26 mouse cellular contexts compared by ENCODE assay signal in the genomic region with DNA sequence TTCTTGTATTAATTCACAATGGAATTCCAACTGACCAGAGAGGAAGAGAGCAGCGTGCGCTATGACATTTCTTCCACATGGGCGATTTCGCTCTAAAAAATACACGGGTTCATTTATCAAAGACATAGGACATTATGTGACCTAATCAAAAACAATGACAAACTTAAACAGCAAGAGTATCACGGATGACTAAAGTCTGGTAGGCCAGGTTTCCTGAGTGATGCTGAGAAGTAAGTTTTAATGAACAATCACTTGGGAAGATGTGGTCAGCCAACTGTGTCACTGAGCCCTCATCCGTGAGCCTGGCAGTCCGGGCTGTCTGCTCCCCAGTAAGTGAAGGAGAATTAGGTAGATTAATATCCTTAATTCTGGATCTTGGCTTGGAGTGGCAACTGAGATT. TPM values are rescaled to one million over a fixed set of nuclear protein-coding genes. Genes with fewer than 3 reads are reported as not detected.
"Had no signal": no experiment of that assay in that cellular context is flagged by ENCODE, and none has a peak within 500 bp of the region (broad histone marks: within the 10 kb centered on the region; RNA-seq: fewer than 3 reads in every experiment).

No protein-coding gene starts in this region.

- H3K9me3 ChIP-seq: heart, embryonic 13.5 days; heart, embryonic 15.5 days; hindbrain, embryonic 13.5 days; hindbrain, embryonic 15.5 days; limb, embryonic 13.5 days; limb, embryonic 15.5 days; liver, embryonic 12.5 days had no signal

- H3K27ac ChIP-seq: gastrocnemius, adult 2 months; heart, adult 2 months; heart, embryonic 13.5 days; heart, embryonic 15.5 days; hindbrain, embryonic 13.5 days; hindbrain, embryonic 15.5 days; hindbrain, postnatal 0 days; kidney, postnatal 0 days; limb, embryonic 13.5 days; limb, embryonic 15.5 days; liver, embryonic 12.5 days had no signal

- DNase-seq: gastrocnemius, adult 2 months; gastrocnemius, postnatal 10 days; gastrocnemius, postnatal 25 days; heart, adult 2 months; heart, postnatal 14 days; heart, postnatal 36 days; kidney, adult 18-20 months; kidney, adult 9 months; kidney, postnatal 14 days; kidney, postnatal 36 days; layer of hippocampus, adult 9-11 months; layer of hippocampus, postnatal 36 days; left cerebral cortex, postnatal 4 days had no signal

- H3K36me3 ChIP-seq: heart, embryonic 13.5 days; heart, embryonic 15.5 days; hindbrain, embryonic 13.5 days; hindbrain, embryonic 15.5 days; limb, embryonic 13.5 days; limb, embryonic 15.5 days; liver, embryonic 12.5 days had no signal

- H3K4me2 ChIP-seq: heart, embryonic 11.5 days; heart, embryonic 13.5 days; heart, embryonic 15.5 days; hindbrain, embryonic 13.5 days; hindbrain, embryonic 15.5 days; limb, embryonic 13.5 days; limb, embryonic 15.5 days; liver, embryonic 12.5 days had no signal

- H3K4me3 ChIP-seq: gastrocnemius, adult 2 months; heart, adult 2 months; heart, embryonic 13.5 days; heart, embryonic 15.5 days; hindbrain, embryonic 13.5 days; hindbrain, embryonic 15.5 days; limb, embryonic 13.5 days; limb, embryonic 15.5 days; liver, embryonic 12.5 days had no signal

- H3K4me1 ChIP-seq: hindbrain, embryonic 13.5 days; hindbrain, embryonic 15.5 days; limb, embryonic 13.5 days; limb, embryonic 15.5 days; liver, embryonic 12.5 days had no signal

- H3K9ac ChIP-seq: heart, embryonic 13.5 days; heart, embryonic 15.5 days; hindbrain, embryonic 13.5 days; hindbrain, embryonic 15.5 days; limb, embryonic 13.5 days; limb, embryonic 15.5 days; liver, embryonic 12.5 days had no signal

- ATAC-seq: hindbrain, postnatal 0 days; intestine, embryonic 16.5 days; liver, embryonic 12.5 days had no signal

- H3K27me3 ChIP-seq: heart, embryonic 13.5 days; heart, embryonic 15.5 days; hindbrain, embryonic 13.5 days; hindbrain, embryonic 15.5 days; limb, embryonic 13.5 days; limb, embryonic 15.5 days; liver, embryonic 12.5 days had no signal

RNA-seq across cellular contexts. Expression of a gene that starts 21.2 kb away (rescaled TPM):
- polyA plus RNA-seq: hindbrain, embryonic 11.5 days; intestine, embryonic 16.5 days; kidney, postnatal 0 days; liver, adult 2 months; liver, embryonic 12.5 days had no signal
